14 mouse cellular contexts compared by ENCODE assay signal in the genomic region with DNA sequence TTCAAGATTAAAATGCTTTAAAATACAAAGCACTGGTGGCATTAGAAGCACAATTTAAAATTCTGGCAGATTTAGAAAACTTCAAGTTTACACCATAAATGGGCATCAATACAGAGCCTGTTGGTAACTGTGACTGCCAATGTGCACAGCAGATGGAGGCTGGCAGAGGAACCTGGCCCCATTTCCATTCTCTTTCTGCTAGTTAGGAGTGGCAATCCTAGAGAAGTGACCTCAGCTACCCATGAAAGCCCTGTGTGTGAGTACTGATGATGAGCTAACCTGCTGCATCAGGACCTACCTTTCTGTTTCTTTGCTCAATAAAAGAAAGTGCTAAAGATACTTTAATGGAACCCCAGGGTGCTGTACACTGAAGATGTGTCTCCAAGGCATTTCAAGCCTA. TPM values are rescaled to one million over a fixed set of nuclear protein-coding genes. Genes with fewer than 3 reads are reported as not detected.
DNase-seq lines count a peak whose midpoint lies in the region; ATAC-seq and TF ChIP-seq lines count a peak whose summit lies in the region.
"Had no signal": no experiment of that assay in that cellular context is flagged by ENCODE, and none has a peak within 500 bp of the region (broad histone marks: within the 10 kb centered on the region; RNA-seq: fewer than 3 reads in every experiment).

No protein-coding gene starts in this region.

- no peaks in the 10 kb centered on the region for H3K4me1 ChIP-seq in kidney, embryonic 15.5 days
- H3K4me1 ChIP-seq in lung, postnatal 0 days (ENCODE audit: insufficient read depth, low read depth, low read length): no peaks in the 10 kb centered on the region
- H3K4me1 ChIP-seq: hindbrain, embryonic 12.5 days had no signal

- DNase-seq in left cerebral cortex, adult 18-20 months (ENCODE audit: low spot score in 2 of 2): peak; percentile 26 to 32
- DNase-seq in left cerebral cortex, adult 8-10 months (ENCODE audit: low spot score in 2 of 2): no peak
- DNase-seq in cerebellum, adult 8-10 months: peak; percentile 76
- peak; percentile 75 to 82 for DNase-seq in layer of hippocampus, adult 8-10 months (ENCODE audit: low spot score in 2 of 2)
- peak; percentile 59 for DNase-seq in right cerebral cortex, postnatal 25 days
- DNase-seq in lung, postnatal 0 days (ENCODE audit: low spot score): no peak
- DNase-seq: embryo, embryonic 11 days; gastrocnemius, postnatal 25 days; kidney, adult 2 months had no signal

- no peak for TF ChIP-seq CTCF in lung, postnatal 0 days (IDR thresholded peaks at IDR 0.05)

- H3K36me3 ChIP-seq in kidney, embryonic 15.5 days: peaks cover 85% of the 10 kb centered on the region
- peaks cover 38% of the 10 kb centered on the region for H3K36me3 ChIP-seq in lung, postnatal 0 days (ENCODE audit: insufficient read depth, low read length)

- no peak for TF ChIP-seq EP300 in lung, postnatal 0 days (IDR thresholded peaks at IDR 0.05)

- no peak overlapping the region for H3K27ac ChIP-seq in kidney, embryonic 15.5 days
- no peak overlapping the region for H3K27ac ChIP-seq in lung, postnatal 0 days (ENCODE audit: low read length)
- H3K27ac ChIP-seq: heart, embryonic 13.5 days; hindbrain, embryonic 12.5 days had no signal

- H3K4me2 ChIP-seq in kidney, embryonic 15.5 days: no peak overlapping the region
- H3K4me2 ChIP-seq in lung, postnatal 0 days (replicated peaks; ENCODE audit: low read depth, low read length): no peak overlapping the region
- H3K4me2 ChIP-seq: heart, embryonic 13.5 days; hindbrain, embryonic 12.5 days; liver, embryonic 11.5 days; midbrain, embryonic 11.5 days had no signal

- H3K4me3 ChIP-seq in kidney, embryonic 15.5 days (replicated peaks): no peak overlapping the region
- H3K4me3 ChIP-seq in lung, postnatal 0 days (ENCODE audit: low read depth, low read length): no peak overlapping the region
- H3K4me3 ChIP-seq: heart, embryonic 13.5 days; hindbrain, embryonic 12.5 days had no signal

- H3K27me3 ChIP-seq in kidney, embryonic 15.5 days: no peaks in the 10 kb centered on the region
- no peaks in the 10 kb centered on the region for H3K27me3 ChIP-seq in lung, postnatal 0 days (replicated peaks; ENCODE audit: insufficient read depth, low read length)
- H3K27me3 ChIP-seq: heart, embryonic 13.5 days; hindbrain, embryonic 12.5 days had no signal

- ATAC-seq in kidney, embryonic 15.5 days (replicated peaks; ENCODE audit: low FRiP score): no peak
- no peak for ATAC-seq in lung, postnatal 0 days

- H3K9ac ChIP-seq in kidney, embryonic 15.5 days: no peak overlapping the region
- H3K9ac ChIP-seq in lung, postnatal 0 days (replicated peaks; ENCODE audit: low read depth): no peak overlapping the region
- H3K9ac ChIP-seq: heart, embryonic 13.5 days; hindbrain, embryonic 12.5 days had no signal

- no peaks in the 10 kb centered on the region for H3K9me3 ChIP-seq in kidney, embryonic 15.5 days (replicated peaks)
- H3K9me3 ChIP-seq in lung, postnatal 0 days (ENCODE audit: low read length): no peaks in the 10 kb centered on the region
- H3K9me3 ChIP-seq: heart, embryonic 13.5 days; hindbrain, embryonic 12.5 days had no signal

RNA-seq across cellular contexts. Expression of gene Camk2b, which starts 43.8 kb away (rescaled TPM):
- 100 to 1,000 TPM; 618 to 648 TPM for total RNA-seq in left cerebral cortex, adult 18-20 months (2021)
- total RNA-seq in left cerebral cortex, adult 8-10 months (2022): 100 to 1,000 TPM; 652 to 710 (median 699) TPM
- 1,000 to 10,000 TPM in 2 of 4 experiments, 100 to 1,000 TPM in 2; 958 to 1,016 (median 997) TPM for total RNA-seq in layer of hippocampus, adult 8-10 months (2022)
- polyA plus RNA-seq in kidney, embryonic 15.5 days (2015; fragmentation: Nextera tagmentation; extraction: Ambion mirVana): 4.3 and 4.5 TPM in 2 replicates
- 2.9 TPM in 2 replicates for polyA plus RNA-seq in lung, postnatal 0 days (2015; fragmentation: Nextera tagmentation; extraction: Ambion mirVana)

Comparison
In these comparisons a context has a peak if more than half of its experiments do, and no peak if none do; other contexts are left out.
1. DNase-seq: peak in left cerebral cortex, adult 18-20 months (2 of 2), cerebellum, adult 8-10 months (single experiment), layer of hippocampus, adult 8-10 months (2 of 2) and right cerebral cortex, postnatal 25 days (single experiment); none in left cerebral cortex, adult 8-10 months (0 of 2) and lung, postnatal 0 days (single experiment).